In genomic region chr3:103627661-103628060, GRCm38 (mm10) we compare ENCODE assay signal across 30 mouse cellular contexts. TPM values are rescaled to one million over a fixed set of nuclear protein-coding genes. Genes with fewer than 3 reads are reported as not detected.
"Had no signal": no experiment of that assay in that cellular context is flagged by ENCODE, and none has a peak within 500 bp of the region (broad histone marks: within the 10 kb centered on the region; RNA-seq: fewer than 3 reads in every experiment).

No protein-coding gene starts in this region.

- H3K4me1 ChIP-seq: hindbrain, embryonic 10.5 days; limb, embryonic 10.5 days; liver, embryonic 13.5 days had no signal

- H3K27me3 ChIP-seq: heart, embryonic 13.5 days; hindbrain, embryonic 12.5 days; intestine, embryonic 15.5 days; limb, embryonic 12.5 days; liver, embryonic 13.5 days had no signal

- H3K4me3 ChIP-seq: heart, adult 2 months; heart, embryonic 10.5 days; heart, embryonic 13.5 days; heart, embryonic 15.5 days; hindbrain, embryonic 10.5 days; hindbrain, embryonic 12.5 days; intestine, embryonic 15.5 days; layer of hippocampus, adult 2 months; left cerebral cortex, adult 2 months; limb, embryonic 10.5 days; limb, embryonic 12.5 days; liver, embryonic 13.5 days had no signal

- H3K9me3 ChIP-seq: heart, embryonic 10.5 days; heart, embryonic 15.5 days; hindbrain, embryonic 10.5 days; hindbrain, embryonic 12.5 days; intestine, embryonic 15.5 days; limb, embryonic 10.5 days; limb, embryonic 12.5 days; liver, embryonic 13.5 days had no signal

- DNase-seq: gastrocnemius, postnatal 14 days; heart, adult 2 months; heart, postnatal 4 days; kidney, adult 18-20 months; kidney, adult 8-10 months; kidney, postnatal 10 days; kidney, postnatal 25 days; kidney, postnatal 4 days; liver; liver, embryonic 13.5 days had no signal

- ATAC-seq: hindbrain, embryonic 16.5 days; inflammation-experienced regulatory T-cells, adult 6 months; intestine, embryonic 15.5 days; intestine, postnatal 0 days had no signal

- H3K4me2 ChIP-seq: heart, embryonic 13.5 days; heart, embryonic 15.5 days; hindbrain, embryonic 12.5 days; hindbrain, embryonic 14.5 days; intestine, embryonic 15.5 days; limb, embryonic 12.5 days; liver, embryonic 11.5 days; liver, embryonic 13.5 days had no signal

- H3K27ac ChIP-seq: heart, adult 2 months; heart, embryonic 10.5 days; heart, embryonic 13.5 days; heart, embryonic 15.5 days; hindbrain, embryonic 10.5 days; hindbrain, embryonic 12.5 days; hindbrain, embryonic 14.5 days; intestine, embryonic 15.5 days; layer of hippocampus, adult 2 months; left cerebral cortex, adult 2 months; limb, embryonic 10.5 days; limb, embryonic 12.5 days; liver, embryonic 13.5 days had no signal

- H3K9ac ChIP-seq: heart, embryonic 13.5 days; heart, embryonic 15.5 days; hindbrain, embryonic 12.5 days; hindbrain, embryonic 14.5 days; intestine, embryonic 15.5 days; limb, embryonic 12.5 days; liver, embryonic 13.5 days had no signal

- H3K36me3 ChIP-seq: heart, embryonic 10.5 days; heart, embryonic 13.5 days; heart, embryonic 15.5 days; hindbrain, embryonic 10.5 days; hindbrain, embryonic 12.5 days; intestine, embryonic 15.5 days; limb, embryonic 10.5 days; limb, embryonic 12.5 days; liver, embryonic 13.5 days had no signal

RNA-seq across cellular contexts. Expression of gene Atg4a-ps, which starts 18.2 kb away (rescaled TPM):
- polyA plus RNA-seq: heart, adult 2 months; hindbrain, embryonic 12.5 days; intestine, embryonic 15.5 days; limb, embryonic 10.5 days had no signal

RNA-seq across cellular contexts. Expression of gene Syt6, which starts 52.6 kb away (rescaled TPM):
- total RNA-seq: gastrocnemius, adult 8-10 months; gastrocnemius, postnatal 14 days; gastrocnemius, postnatal 4 days; granulocyte monocyte progenitor cell, adult 5-6 weeks; heart, postnatal 25 days; heart, postnatal 4 days had no signal
- polyA plus RNA-seq: heart, adult 2 months; heart, embryonic 15.5 days; heart, postnatal 0 days; inflammation-experienced regulatory T-cells, adult 6 months; liver, embryonic 13.5 days had no signal
